10 mouse cellular contexts compared by ENCODE assay signal in the genomic region with DNA sequence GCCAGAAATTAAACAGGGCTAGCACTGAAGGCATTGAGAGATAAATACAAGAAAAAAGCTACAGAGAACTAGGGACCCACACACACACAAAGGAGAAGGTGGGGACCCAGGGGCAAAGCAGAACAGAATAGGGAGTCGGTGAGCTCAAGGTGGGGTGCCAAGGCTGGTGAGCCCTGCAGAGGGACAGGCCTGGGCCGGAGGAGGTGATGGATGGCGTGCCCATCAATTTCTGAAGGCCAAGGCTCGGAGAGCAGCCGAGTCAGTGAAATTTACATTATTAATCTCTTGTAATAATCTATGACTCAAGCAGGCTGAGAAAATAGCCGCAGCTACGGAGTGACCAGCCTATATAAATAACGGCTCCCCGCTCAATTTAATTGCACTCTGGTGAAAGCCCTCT.
DNase-seq lines count a peak whose midpoint lies in the region; ATAC-seq and TF ChIP-seq lines count a peak whose summit lies in the region.
"Had no signal": no experiment of that assay in that cellular context is flagged by ENCODE, and none has a peak within 500 bp of the region (broad histone marks: within the 10 kb centered on the region; RNA-seq: fewer than 3 reads in every experiment).

No protein-coding gene starts in this region.

- H3K4me2 ChIP-seq in kidney, postnatal 0 days (ENCODE audit: low read length) = peak overlapping the region; percentile 49
- H3K4me2 ChIP-seq in forebrain, embryonic 12.5 days = peak overlapping the region; percentile 45
- peak overlapping the region; percentile 58 for H3K4me2 ChIP-seq in hindbrain, embryonic 16.5 days (ENCODE audit: low read length)
- peak overlapping the region; percentile 48 for H3K4me2 ChIP-seq in midbrain, embryonic 16.5 days (ENCODE audit: low read length)
- H3K4me2 ChIP-seq in heart, embryonic 12.5 days = no peak overlapping the region
- H3K4me2 ChIP-seq: liver, embryonic 15.5 days had no signal

- DNase-seq in kidney, postnatal 0 days (ENCODE audit: low spot score) = no peak
- DNase-seq in kidney, adult 9 months = no peak
- DNase-seq in adrenal gland, postnatal 4 days (ENCODE audit: low spot score in 2 of 2) = no peak
- DNase-seq: heart, postnatal 10 days had no signal

- ATAC-seq in kidney, postnatal 0 days (replicated peaks; ENCODE audit: low FRiP score, low read depth) = no peak
- ATAC-seq in forebrain, embryonic 12.5 days (ENCODE audit: low FRiP score) = peak; percentile 21; the same call in 1 of the 2 replicates
- peak; percentile 19; the same call in 1 of the 2 replicates for ATAC-seq in hindbrain, embryonic 16.5 days
- ATAC-seq in midbrain, embryonic 16.5 days = peak; percentile 43; the same call in 1 of the 2 replicates
- no peak for ATAC-seq in heart, embryonic 12.5 days (ENCODE audit: insufficient number of reproducible peaks, low FRiP score)
- no peak for ATAC-seq in megakaryocyte progenitor cell, adult 5-6 weeks (replicated peaks; ENCODE audit: poor library complexity)

- H3K27ac ChIP-seq in kidney, postnatal 0 days = no peak overlapping the region
- H3K27ac ChIP-seq in forebrain, embryonic 12.5 days = peak overlapping the region; percentile 87
- H3K27ac ChIP-seq in hindbrain, embryonic 16.5 days (ENCODE audit: low read depth, low read length) = peak overlapping the region; percentile 84
- H3K27ac ChIP-seq in midbrain, embryonic 16.5 days (ENCODE audit: low read length) = peak overlapping the region; percentile 91
- no peak overlapping the region for H3K27ac ChIP-seq in heart, embryonic 12.5 days (ENCODE audit: poor library complexity, severe bottlenecking)
- H3K27ac ChIP-seq: liver, embryonic 15.5 days had no signal

- no peaks in the 10 kb centered on the region for H3K9me3 ChIP-seq in kidney, postnatal 0 days (replicated peaks; ENCODE audit: low read length)
- no peaks in the 10 kb centered on the region for H3K9me3 ChIP-seq in forebrain, embryonic 12.5 days
- no peaks in the 10 kb centered on the region for H3K9me3 ChIP-seq in hindbrain, embryonic 16.5 days (ENCODE audit: control insufficient read depth, low read length)
- H3K9me3 ChIP-seq in midbrain, embryonic 16.5 days (replicated peaks; ENCODE audit: control insufficient read depth, low read length, poor library complexity, severe bottlenecking) = no peaks in the 10 kb centered on the region
- H3K9me3 ChIP-seq in heart, embryonic 12.5 days (replicated peaks) = no peaks in the 10 kb centered on the region
- H3K9me3 ChIP-seq: liver, embryonic 15.5 days had no signal

- H3K9ac ChIP-seq in kidney, postnatal 0 days (ENCODE audit: low read depth, low read length) = no peak overlapping the region
- H3K9ac ChIP-seq in forebrain, embryonic 12.5 days = peak overlapping the region; percentile 33; the same call in 1 of the 2 replicates
- H3K9ac ChIP-seq in hindbrain, embryonic 16.5 days (ENCODE audit: low read depth, low read length) = peak overlapping the region; percentile 55
- peak overlapping the region; percentile 40; the same call in 1 of the 2 replicates for H3K9ac ChIP-seq in midbrain, embryonic 16.5 days (ENCODE audit: low read depth, low read length)
- H3K9ac ChIP-seq in heart, embryonic 12.5 days = no peak overlapping the region
- H3K9ac ChIP-seq: liver, embryonic 15.5 days had no signal

- WGBS in kidney, postnatal 0 days = 18% methylated on average over 9 of the region's 9 CpGs
- WGBS in forebrain, embryonic 12.5 days = 27% methylated on average over 9 of the region's 9 CpGs
- 16% methylated on average over 9 of the region's 9 CpGs for WGBS in hindbrain, embryonic 16.5 days
- WGBS in midbrain, embryonic 16.5 days = 16% methylated on average over 9 of the region's 9 CpGs
- WGBS in heart, embryonic 12.5 days = 68% methylated on average over 9 of the region's 9 CpGs

- no peaks in the 10 kb centered on the region for H3K36me3 ChIP-seq in kidney, postnatal 0 days (ENCODE audit: insufficient read depth, low read length)
- H3K36me3 ChIP-seq in forebrain, embryonic 12.5 days (replicated peaks) = no peaks in the 10 kb centered on the region
- no peaks in the 10 kb centered on the region for H3K36me3 ChIP-seq in hindbrain, embryonic 16.5 days (ENCODE audit: control insufficient read depth, insufficient read depth, low read length)
- no peaks in the 10 kb centered on the region for H3K36me3 ChIP-seq in midbrain, embryonic 16.5 days (ENCODE audit: control insufficient read depth, insufficient read depth, low read length)
- H3K36me3 ChIP-seq in heart, embryonic 12.5 days = no peaks in the 10 kb centered on the region
- H3K36me3 ChIP-seq: liver, embryonic 15.5 days had no signal

- TF ChIP-seq CTCF in kidney, postnatal 0 days (IDR thresholded peaks at IDR 0.05; ENCODE audit: low read depth) = no peak

- H3K4me3 ChIP-seq in kidney, postnatal 0 days (replicated peaks; ENCODE audit: low read depth, low read length) = no peak overlapping the region
- peak overlapping the region; percentile 16; the same call in 1 of the 2 replicates for H3K4me3 ChIP-seq in forebrain, embryonic 12.5 days (replicated peaks)
- peak overlapping the region; percentile 18 for H3K4me3 ChIP-seq in hindbrain, embryonic 16.5 days (ENCODE audit: low read length)
- peak overlapping the region; percentile 16; the same call in 1 of the 2 replicates for H3K4me3 ChIP-seq in midbrain, embryonic 16.5 days (ENCODE audit: low read depth, low read length)
- no peak overlapping the region for H3K4me3 ChIP-seq in heart, embryonic 12.5 days
- H3K4me3 ChIP-seq: liver, embryonic 15.5 days had no signal

- 0 out of 2 replicates have a peak, but pooled peaks cover 9% of the 10 kb centered on the region for H3K4me1 ChIP-seq in kidney, postnatal 0 days (replicated peaks; ENCODE audit: insufficient read depth, low read length)
- peaks cover 37% of the 10 kb centered on the region for H3K4me1 ChIP-seq in forebrain, embryonic 12.5 days
- H3K4me1 ChIP-seq in hindbrain, embryonic 16.5 days (ENCODE audit: control insufficient read depth, insufficient read depth, low read depth, low read length) = peaks cover 27% of the 10 kb centered on the region
- peaks cover 20% of the 10 kb centered on the region for H3K4me1 ChIP-seq in midbrain, embryonic 16.5 days (ENCODE audit: control insufficient read depth, insufficient read depth, low read length)
- no peaks in the 10 kb centered on the region for H3K4me1 ChIP-seq in heart, embryonic 12.5 days (replicated peaks)
- H3K4me1 ChIP-seq: liver, embryonic 15.5 days had no signal

- H3K27me3 ChIP-seq in kidney, postnatal 0 days (ENCODE audit: insufficient read depth, low read length) = no peaks in the 10 kb centered on the region
- peaks cover 74% of the 10 kb centered on the region for H3K27me3 ChIP-seq in forebrain, embryonic 12.5 days
- no peaks in the 10 kb centered on the region for H3K27me3 ChIP-seq in hindbrain, embryonic 16.5 days (replicated peaks; ENCODE audit: control insufficient read depth, insufficient read depth, low read length)
- no peaks in the 10 kb centered on the region for H3K27me3 ChIP-seq in midbrain, embryonic 16.5 days (ENCODE audit: control insufficient read depth, insufficient read depth, low read depth, low read length)
- H3K27me3 ChIP-seq in heart, embryonic 12.5 days (replicated peaks) = peaks cover 12% of the 10 kb centered on the region
- H3K27me3 ChIP-seq: liver, embryonic 15.5 days had no signal

Comparison
In these comparisons a context has a peak if more than half of its experiments do, and no peak if none do; other contexts are left out.
1. ATAC-seq: peak in forebrain, embryonic 12.5 days (single experiment), hindbrain, embryonic 16.5 days (single experiment) and midbrain, embryonic 16.5 days (single experiment); none in kidney, postnatal 0 days (single experiment), heart, embryonic 12.5 days (single experiment) and megakaryocyte progenitor cell, adult 5-6 weeks (single experiment).
2. H3K27ac ChIP-seq: peak in forebrain, embryonic 12.5 days (single experiment), hindbrain, embryonic 16.5 days (single experiment) and midbrain, embryonic 16.5 days (single experiment); none in kidney, postnatal 0 days (single experiment) and heart, embryonic 12.5 days (single experiment).
3. H3K4me3 ChIP-seq: peak in forebrain, embryonic 12.5 days (single experiment), hindbrain, embryonic 16.5 days (single experiment) and midbrain, embryonic 16.5 days (single experiment); none in kidney, postnatal 0 days (single experiment) and heart, embryonic 12.5 days (single experiment).
4. H3K9ac ChIP-seq: peak in forebrain, embryonic 12.5 days (single experiment), hindbrain, embryonic 16.5 days (single experiment) and midbrain, embryonic 16.5 days (single experiment); none in kidney, postnatal 0 days (single experiment) and heart, embryonic 12.5 days (single experiment).